Mouse (Mus musculus) neural tube, embryonic 14.5 days (tissue): ENCODE results near the gene Slfn4. TPM values are rescaled to one million over a fixed set of nuclear protein-coding genes. Genes with fewer than 3 reads are reported as not detected.
"Not testable (repeated sequence)": the region's sequence is repeated elsewhere in the genome, so short reads cannot be mapped to it uniquely, and the experiment has no call there.

ENCODE experiments used
- ATAC-seq: fragments of 200-750 bp; cut with Nextera tagmentation; 2 replicates; pipeline ENCODE4 v1.8.0; 2017; ENCODE audit warnings: low read depth, mild to moderate bottlenecking, moderate TSS enrichment, moderate library complexity
- H3K27ac ChIP-seq: fragments of 300-500 bp; sonication (generic); 2 replicates; pipeline ENCODE4 v1.5.1; 2014; ENCODE audit warnings: low read depth, mild to moderate bottlenecking, control low read depth, low read length, moderate library complexity, mixed read lengths
- H3K27me3 ChIP-seq: fragments of 300-500 bp; sonication (generic); 2 replicates; pipeline ENCODE4 v1.6.1; 2014; ENCODE audit warnings: low read length; ENCODE audit not compliant: control insufficient read depth, insufficient read depth
- H3K36me3 ChIP-seq: fragments of 300-500 bp; sonication (generic); 2 replicates; pipeline ENCODE4 v1.6.1; 2014; ENCODE audit warnings: low read length, mixed read lengths; ENCODE audit not compliant: control insufficient read depth, insufficient read depth
- H3K4me1 ChIP-seq: fragments of 300-500 bp; sonication (generic); 2 replicates; pipeline ENCODE4 v1.6.1; 2014; ENCODE audit warnings: low read length; ENCODE audit not compliant: control insufficient read depth, insufficient read depth
- H3K4me2 ChIP-seq: fragments of 300-500 bp; sonication (generic); 2 replicates; pipeline ENCODE4 v1.6.1; 2014; ENCODE audit warnings: mild to moderate bottlenecking, low read depth, low read length, control low read depth
- H3K4me3 ChIP-seq: fragments of 300-500 bp; sonication (generic); 2 replicates; pipeline ENCODE4 v1.5.1; 2014; ENCODE audit warnings: low read depth, low read length, control low read depth, mixed read lengths
- H3K9ac ChIP-seq: fragments of 300-500 bp; sonication (generic); replicated peaks from 2 replicates; pipeline ENCODE4 v1.6.1; 2014; ENCODE audit warnings: low read depth, mild to moderate bottlenecking, control low read depth, low read length, mixed read lengths
- H3K9me3 ChIP-seq: fragments of 300-500 bp; sonication (generic); 2 replicates; pipeline ENCODE4 v1.6.1; 2016; ENCODE audit warnings: low read length; ENCODE audit not compliant: control insufficient read depth
- WGBS: fragments of 180-500 bp; shearing (Covaris S2); extraction: QIAGEN DNeasy Blood & Tissue Kit; methylation state at CpG from one replicate; pipeline ENCODE4 v1.1.7; 2014; 5-methylcytosine and 5-hydroxymethylcytosine counted together
- polyA plus RNA-seq: library from polyadenylated mRNA; unstranded; fragments of >200 nt; fragmentation: Nextera tagmentation; extraction: Ambion mirVana; gene quantifications from 2 replicates; pipeline ENCODE4 v1.2.1, GENCODE M21; 2014

Gene Slfn4
- polyA plus RNA-seq, 1 experiment from 2014 or later, result not detected

DNA sequence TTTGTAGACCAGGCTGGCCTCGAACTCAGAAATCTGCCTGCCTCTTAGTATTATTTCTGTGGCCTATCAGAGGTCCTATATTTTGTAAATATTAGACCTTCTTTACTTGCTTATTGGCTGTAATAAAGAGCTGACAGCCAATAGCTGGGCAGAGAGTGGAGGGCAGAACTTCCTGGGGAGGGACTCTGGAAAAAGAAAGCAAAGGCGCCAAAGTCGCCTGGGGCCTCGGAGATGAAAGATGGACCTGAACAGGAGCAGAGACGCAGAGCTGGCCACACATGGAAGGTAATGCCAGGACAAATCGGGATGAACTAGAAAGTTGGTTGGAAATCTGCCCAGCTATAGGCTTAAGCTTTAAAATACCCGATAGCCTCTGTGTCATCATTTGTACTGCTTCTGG, 48.4 kb downstream of the Slfn4 start:
- 87% methylated on average over 7 of the region's 7 CpGs for WGBS
- Histone ChIP-seq H3K27me3 (no peaks in the 10 kb centered on the region), H3K4me3 (no peak overlapping the region), H3K9ac (no peak overlapping the region), H3K9me3 (no peaks in the 10 kb centered on the region), H3K4me2 (no peak overlapping the region), H3K27ac (no peak overlapping the region), H3K4me1 (no peaks in the 10 kb centered on the region), H3K36me3 (no peaks in the 10 kb centered on the region)
- no peak for ATAC-seq

DNA sequence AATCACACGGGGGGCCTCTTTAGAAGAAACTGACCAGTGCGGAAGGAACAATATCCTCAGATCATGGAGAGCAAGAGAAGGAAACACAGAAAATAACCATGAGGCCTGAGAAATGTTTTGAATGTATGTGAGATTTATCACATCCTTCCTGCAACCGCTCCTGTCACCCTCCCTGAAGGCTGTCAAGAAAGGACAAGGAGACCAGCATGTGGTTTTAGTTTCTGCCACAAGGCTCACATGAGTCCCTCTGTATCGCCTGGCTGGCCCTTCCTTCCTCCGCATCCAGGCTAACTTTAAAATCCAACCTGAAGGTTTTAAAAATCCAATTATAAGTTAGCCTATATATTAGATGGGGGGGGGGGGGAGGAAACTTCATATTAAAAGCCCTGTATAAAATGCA, 48.8 kb downstream of the Slfn4 start:
- not testable (repeated sequence) for H3K4me1 ChIP-seq, H3K9me3 ChIP-seq, H3K36me3 ChIP-seq, H3K4me3 ChIP-seq, H3K27ac ChIP-seq, H3K9ac ChIP-seq, H3K27me3 ChIP-seq, H3K4me2 ChIP-seq, ATAC-seq
- WGBS, result 86% methylated on average over 5 of the region's 5 CpGs

DNA sequence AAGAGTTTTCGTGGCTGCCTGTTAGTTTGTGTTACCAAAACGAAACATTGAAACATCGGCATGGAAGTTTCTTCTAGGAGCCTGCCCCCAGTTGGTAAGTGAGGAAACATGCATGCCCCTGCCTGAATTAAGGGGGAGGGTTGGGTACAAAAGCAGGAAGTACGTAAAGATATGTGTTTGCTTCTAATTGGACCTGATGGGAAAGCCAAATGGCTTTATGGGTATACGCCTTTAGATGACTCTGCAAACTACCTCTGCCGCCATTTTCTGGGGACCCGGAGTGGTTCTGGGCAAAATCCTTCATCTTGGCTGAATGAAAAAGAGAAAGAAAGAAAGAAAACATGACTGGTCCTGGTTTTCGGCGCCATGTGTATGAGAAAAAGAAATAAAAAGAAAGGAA, 49.2 kb downstream of the Slfn4 start:
- no peaks in the 10 kb centered on the region for H3K27me3 ChIP-seq
- H3K9me3 ChIP-seq, result no peaks in the 10 kb centered on the region
- no peak overlapping the region for H3K4me2 ChIP-seq
- no peaks in the 10 kb centered on the region for H3K36me3 ChIP-seq
- no peak overlapping the region for H3K27ac ChIP-seq
- no peak overlapping the region for H3K9ac ChIP-seq
- H3K4me3 ChIP-seq, result no peak overlapping the region
- ATAC-seq, result no peak
- H3K4me1 ChIP-seq, result no peaks in the 10 kb centered on the region
- 91% methylated on average over 9 of the region's 9 CpGs for WGBS

DNA sequence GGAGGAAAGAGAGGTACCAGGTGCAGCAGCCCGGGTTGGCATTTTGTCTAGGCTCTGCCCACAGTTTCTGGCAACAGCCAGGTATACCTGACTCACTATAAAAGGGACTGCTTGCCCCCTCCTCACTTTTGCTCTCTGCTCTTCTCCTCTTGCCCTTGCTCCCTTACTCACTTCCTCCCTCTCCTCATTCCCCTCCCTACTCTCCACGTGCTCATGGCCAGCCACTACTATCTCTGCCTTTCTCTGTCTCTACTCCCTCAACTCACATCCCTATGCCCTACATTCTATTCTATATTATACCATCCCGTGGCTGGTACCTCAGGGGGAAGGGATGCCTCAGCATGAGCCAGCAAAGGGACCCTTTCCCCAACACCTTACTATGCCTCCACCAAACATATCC, 49.8 kb downstream of the Slfn4 start:
- no peak overlapping the region for H3K4me2 ChIP-seq
- H3K27ac ChIP-seq, result no peak overlapping the region
- H3K36me3 ChIP-seq, result no peaks in the 10 kb centered on the region
- no peak overlapping the region for H3K9ac ChIP-seq
- no peaks in the 10 kb centered on the region for H3K27me3 ChIP-seq
- no peaks in the 10 kb centered on the region for H3K9me3 ChIP-seq
- WGBS, result 76% methylated on average over 3 of the region's 3 CpGs
- H3K4me1 ChIP-seq, result no peaks in the 10 kb centered on the region
- no peak for ATAC-seq
- no peak overlapping the region for H3K4me3 ChIP-seq

DNA sequence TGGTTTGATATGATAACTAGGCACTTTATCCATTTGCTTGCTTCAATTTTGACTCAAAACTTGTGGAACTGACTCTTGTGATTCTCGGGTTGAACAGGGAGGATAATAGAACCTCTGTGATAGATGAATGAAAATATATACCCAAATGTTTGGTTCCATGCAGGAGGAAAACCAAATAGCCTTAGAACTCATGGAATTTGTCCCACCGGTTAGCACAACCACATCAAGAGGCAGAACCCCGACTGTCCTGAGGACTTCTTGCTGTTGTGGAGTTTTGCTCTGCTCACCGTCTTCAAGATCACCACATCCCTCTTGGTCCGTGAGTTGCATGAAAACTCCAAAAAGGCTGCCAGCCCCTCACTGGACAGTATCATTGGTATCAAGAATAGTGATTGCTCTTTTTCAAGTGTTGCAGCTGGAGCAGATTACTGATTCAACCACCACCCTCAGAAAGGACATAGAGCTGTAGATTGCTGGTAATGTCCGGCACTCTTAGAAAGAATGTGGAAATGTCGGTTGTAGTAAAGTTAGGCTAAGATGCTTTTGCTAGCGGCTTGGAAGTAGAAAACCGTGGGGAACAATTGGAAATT, 50.5 kb downstream of the Slfn4 start:
- Histone ChIP-seq H3K36me3 (no peaks in the 10 kb centered on the region), H3K27ac (no peak overlapping the region), H3K9ac (no peak overlapping the region), H3K4me1 (no peaks in the 10 kb centered on the region), H3K9me3 (no peaks in the 10 kb centered on the region), H3K4me2 (no peak overlapping the region), H3K4me3 (no peak overlapping the region), H3K27me3 (no peaks in the 10 kb centered on the region)
- no peak for ATAC-seq
- WGBS, result 92% methylated on average over 9 of the region's 9 CpGs

DNA sequence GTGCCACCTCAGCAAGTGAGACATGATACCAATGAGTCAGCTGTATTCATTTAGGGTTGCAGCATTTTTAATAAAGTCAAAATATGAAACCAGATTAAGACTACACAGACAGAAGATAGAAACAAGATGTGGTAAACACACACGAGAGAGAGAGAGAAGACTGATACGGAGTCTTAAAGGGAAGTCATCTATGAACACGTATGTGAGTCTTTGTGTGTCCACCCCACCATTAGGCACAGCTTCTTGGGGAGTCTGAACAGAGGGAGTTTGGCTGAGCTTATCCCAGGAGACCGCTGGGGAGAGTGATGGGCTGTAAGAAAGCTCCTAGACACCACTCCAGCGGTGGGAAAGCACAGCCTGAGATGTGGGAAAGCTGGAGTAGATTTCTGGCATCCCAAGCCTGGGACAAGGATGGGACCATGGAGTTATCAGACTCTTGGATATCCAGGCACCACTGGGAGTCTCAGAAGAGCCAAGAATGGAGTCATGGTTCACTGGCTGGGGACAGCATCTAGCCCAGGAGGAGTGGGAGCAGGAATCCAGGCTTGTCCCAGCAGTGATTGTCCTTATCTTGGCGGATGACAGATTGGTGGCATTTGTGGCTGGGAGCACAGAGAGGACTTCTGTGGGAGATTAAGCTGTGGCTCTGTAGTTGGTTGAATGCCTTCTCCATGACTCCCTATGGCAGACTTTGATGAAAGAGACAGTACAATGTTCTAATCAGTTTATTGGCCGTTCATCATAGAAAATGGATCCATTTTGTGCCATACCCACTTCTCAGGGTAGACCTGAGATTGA, 53.1 kb downstream of the Slfn4 start:
- no peaks in the 10 kb centered on the region for H3K9me3 ChIP-seq
- no peaks in the 10 kb centered on the region for H3K27me3 ChIP-seq
- no peak overlapping the region for H3K4me2 ChIP-seq
- H3K4me1 ChIP-seq, result no peaks in the 10 kb centered on the region
- WGBS, result 85% methylated on average over 7 of the region's 7 CpGs
- no peak overlapping the region for H3K27ac ChIP-seq
- ATAC-seq, result no peak
- H3K4me3 ChIP-seq, result no peak overlapping the region
- no peaks in the 10 kb centered on the region for H3K36me3 ChIP-seq
- no peak overlapping the region for H3K9ac ChIP-seq

DNA sequence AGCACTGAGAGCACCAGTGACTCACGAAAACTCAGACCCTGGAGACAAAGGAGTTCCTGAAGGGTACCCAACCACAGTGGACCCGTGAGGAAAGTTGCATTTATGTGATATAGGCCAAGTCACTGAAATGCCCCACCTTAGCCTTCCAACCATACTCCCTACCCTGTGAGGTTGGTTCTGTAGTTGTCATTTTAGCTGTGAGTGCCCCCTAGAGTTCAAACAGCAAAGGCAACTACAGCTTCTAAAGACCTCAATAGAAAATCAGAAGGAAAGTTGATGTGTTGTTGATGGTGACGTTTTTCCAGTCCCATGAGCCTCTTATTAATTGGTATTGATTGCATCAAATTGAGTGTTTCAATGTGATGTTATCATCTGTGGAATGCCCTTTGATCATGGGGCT, 56.0 kb downstream of the Slfn4 start:
- no peak overlapping the region for H3K4me2 ChIP-seq
- no peak overlapping the region for H3K9ac ChIP-seq
- H3K4me1 ChIP-seq, result no peaks in the 10 kb centered on the region
- no peak overlapping the region for H3K4me3 ChIP-seq
- no peaks in the 10 kb centered on the region for H3K36me3 ChIP-seq
- no peaks in the 10 kb centered on the region for H3K9me3 ChIP-seq
- ATAC-seq, result no peak
- 70% methylated on average over 3 of the region's 3 CpGs for WGBS
- H3K27ac ChIP-seq, result no peak overlapping the region
- H3K27me3 ChIP-seq, result no peaks in the 10 kb centered on the region

DNA sequence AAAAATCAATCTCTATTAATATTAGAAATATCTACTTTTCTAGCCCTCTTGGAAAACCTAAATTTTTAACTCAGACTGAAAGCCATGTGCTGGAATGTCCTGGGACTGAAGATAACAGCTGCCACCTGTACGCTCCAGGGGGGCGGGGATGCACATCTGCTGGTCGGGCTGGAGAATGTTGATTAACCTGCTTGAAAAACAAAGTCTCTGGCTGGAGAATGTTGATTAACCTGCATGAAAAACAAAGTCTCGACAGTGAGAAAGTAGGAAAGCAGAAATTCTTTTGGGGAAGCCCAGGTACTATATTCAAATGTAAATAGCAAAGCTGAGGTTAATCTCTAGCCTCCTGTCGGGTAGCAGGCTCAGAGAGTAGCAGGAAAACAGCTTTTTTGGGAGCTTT, 58.6 kb downstream of the Slfn4 start:
- H3K4me3 ChIP-seq, H3K27ac ChIP-seq, H3K36me3 ChIP-seq, H3K4me2 ChIP-seq, H3K9ac ChIP-seq, ATAC-seq, H3K9me3 ChIP-seq, H3K4me1 ChIP-seq, H3K27me3 ChIP-seq: not testable (repeated sequence)
- 58% methylated on average over 5 of the region's 5 CpGs for WGBS

DNA sequence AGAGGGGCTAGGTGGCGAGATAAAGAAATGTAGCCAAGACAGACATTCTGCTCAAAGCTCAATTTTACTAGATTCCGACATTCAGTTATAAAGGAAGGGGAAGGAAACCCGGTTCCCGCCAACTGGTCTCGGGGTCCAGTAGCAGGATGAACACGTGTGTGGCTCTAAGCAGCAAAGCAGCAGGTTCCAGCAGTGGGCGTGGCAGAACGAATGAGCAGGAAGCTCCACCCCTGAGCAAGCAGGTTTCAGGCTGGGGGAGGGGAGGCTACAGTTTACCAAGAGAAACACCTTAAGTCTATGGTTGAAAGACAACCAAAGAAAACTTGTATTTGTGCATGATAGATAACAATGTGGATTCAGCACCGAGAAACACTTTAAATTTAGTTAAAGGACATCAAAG, 62.4 kb downstream of the Slfn4 start:
- not testable (repeated sequence) for H3K4me3 ChIP-seq, H3K27ac ChIP-seq, H3K9ac ChIP-seq, H3K4me1 ChIP-seq, ATAC-seq, H3K36me3 ChIP-seq, H3K9me3 ChIP-seq, H3K4me2 ChIP-seq, H3K27me3 ChIP-seq
- 80% methylated on average over 9 of the region's 9 CpGs for WGBS
